Mouse (Mus musculus): ENCODE data around the gene Sema5b. TPM values are rescaled to one million over a fixed set of nuclear protein-coding genes. Genes with fewer than 3 reads are reported as not detected.

The Sema5b gene
- total RNA-seq, 2 experiments from 2014 or later: 0.22 to 0.26 TPM

DNA sequence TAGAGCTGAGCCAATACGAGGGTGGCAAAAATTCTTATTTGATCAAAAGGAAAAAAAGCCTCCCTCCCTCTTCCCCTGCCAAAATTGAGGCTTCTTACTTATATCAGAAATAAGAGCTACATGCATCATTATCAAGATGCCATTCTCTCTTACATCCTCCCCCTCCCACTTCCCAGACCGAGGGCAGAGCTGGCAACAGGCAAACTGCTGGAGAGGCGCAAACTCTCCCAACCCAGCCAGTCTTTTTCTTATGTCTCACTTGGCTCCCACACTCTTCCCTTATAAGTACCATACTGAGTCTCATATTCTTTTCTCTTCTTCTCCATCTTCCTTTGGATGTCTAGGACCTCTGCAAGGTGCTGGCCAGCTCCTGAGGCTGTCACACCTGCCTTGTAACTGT lies 6.3 kb upstream of the Sema5b start:
- intact Hi-C loops (cut with DNase I): no loop called here
- Histone ChIP-seq H3K4me3 (no peak overlapping the region), H3K27ac (no peak overlapping the region)
- TF ChIP-seq CTCF (IDR thresholded peaks at IDR 0.05): no peak
- DNase-seq: no peak

DNA sequence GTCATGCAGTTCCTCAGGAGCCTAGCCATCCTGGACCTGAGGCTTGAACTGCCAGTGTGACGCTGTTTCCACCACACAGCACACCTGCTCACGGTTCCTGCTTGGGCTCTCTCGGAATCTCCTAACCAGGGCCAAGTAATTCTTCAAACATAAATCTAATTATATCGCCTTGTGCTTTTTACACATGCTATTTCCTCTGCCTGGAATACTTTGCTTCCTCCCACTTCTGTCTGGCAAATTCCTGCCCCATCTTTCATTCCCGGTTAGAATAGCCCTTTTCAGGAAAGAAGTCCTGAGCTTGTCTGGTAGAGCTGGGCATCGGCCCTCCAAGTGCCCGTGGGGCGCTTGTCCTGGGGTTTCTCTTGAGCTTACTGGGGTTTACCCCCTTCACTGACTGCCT lies 3.3 kb upstream of the Sema5b start:
- no peak for TF ChIP-seq CTCF (IDR thresholded peaks at IDR 0.05)
- no peak overlapping the region for H3K4me3 ChIP-seq
- no peak overlapping the region for H3K27ac ChIP-seq
- DNase-seq: no peak
- intact Hi-C loops (cut with DNase I): no loop called here

DNA sequence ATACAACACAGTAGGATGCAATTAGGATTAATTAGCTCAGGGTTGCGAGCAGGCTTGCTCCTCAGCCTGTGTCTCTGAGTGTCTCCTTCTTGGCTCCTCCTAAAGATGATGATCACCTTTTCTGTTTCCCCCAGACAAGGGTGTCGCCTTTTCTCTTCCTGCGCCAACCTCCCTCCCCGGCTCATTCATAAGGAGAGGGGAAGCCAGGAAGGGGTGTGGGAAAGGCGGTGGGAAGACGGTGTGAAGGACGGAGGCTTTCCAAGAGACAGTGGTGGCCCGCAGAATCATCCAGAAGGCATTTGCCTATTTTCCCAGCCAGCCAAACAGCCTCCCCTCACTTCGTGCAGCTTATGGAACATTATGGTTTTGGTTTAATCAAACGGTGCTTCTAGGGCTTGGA lies 1.9 kb upstream of the Sema5b start:
- no peak for TF ChIP-seq CTCF (IDR thresholded peaks at IDR 0.05)
- H3K4me3 ChIP-seq: no peak overlapping the region
- no peak overlapping the region for H3K27ac ChIP-seq
- DNase-seq: no peak
- intact Hi-C loops (cut with DNase I): no loop called here

DNA sequence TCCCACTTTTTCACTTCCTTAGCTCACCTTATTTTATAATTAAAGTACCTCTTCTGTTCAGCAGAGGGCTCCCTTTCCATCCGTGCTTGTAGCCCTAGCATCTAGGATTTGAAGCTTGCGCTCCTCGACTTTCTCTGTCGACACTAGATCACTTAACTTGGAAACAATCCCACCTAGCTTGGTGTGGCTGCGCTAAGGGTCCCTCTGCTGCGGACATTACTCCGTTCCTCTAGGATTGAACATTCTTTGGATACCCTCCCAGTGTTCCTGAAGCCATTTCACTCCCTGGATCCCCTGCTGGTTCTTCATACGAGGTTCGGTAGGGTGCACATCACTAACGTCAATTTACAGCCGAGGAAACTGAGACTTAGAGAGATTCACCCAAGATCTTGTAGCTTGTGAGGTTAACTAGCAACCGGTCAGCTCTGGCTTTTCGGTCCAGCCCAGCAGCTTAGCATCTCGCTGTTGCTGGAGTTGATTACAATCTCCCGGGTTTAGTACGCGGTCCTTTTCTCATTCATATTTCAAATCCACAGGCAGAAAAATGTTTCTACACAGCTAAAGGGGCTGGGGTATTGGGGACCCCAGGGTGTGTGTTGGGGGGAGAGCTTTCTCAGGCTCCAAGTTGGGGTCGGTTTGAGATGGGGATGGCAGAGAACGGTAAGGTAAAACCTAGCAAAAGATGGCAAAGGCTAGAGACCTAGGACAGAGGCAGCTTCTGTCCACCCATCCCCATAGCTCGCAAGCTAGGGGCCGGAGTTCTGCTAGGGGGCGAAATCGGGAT lies 420 bp upstream of the Sema5b start:
- H3K4me3 ChIP-seq: peak overlapping the region; percentile 74
- intact Hi-C loops (cut with DNase I): loop anchor here (1.0 to 10.0 kb wide), 2 partner anchors 88 to 274 kb away; no protein-coding TSS in a partner anchor
- no peak for DNase-seq
- H3K27ac ChIP-seq: no peak overlapping the region
- TF ChIP-seq CTCF (IDR thresholded peaks at IDR 0.05): peak; percentile 75

DNA sequence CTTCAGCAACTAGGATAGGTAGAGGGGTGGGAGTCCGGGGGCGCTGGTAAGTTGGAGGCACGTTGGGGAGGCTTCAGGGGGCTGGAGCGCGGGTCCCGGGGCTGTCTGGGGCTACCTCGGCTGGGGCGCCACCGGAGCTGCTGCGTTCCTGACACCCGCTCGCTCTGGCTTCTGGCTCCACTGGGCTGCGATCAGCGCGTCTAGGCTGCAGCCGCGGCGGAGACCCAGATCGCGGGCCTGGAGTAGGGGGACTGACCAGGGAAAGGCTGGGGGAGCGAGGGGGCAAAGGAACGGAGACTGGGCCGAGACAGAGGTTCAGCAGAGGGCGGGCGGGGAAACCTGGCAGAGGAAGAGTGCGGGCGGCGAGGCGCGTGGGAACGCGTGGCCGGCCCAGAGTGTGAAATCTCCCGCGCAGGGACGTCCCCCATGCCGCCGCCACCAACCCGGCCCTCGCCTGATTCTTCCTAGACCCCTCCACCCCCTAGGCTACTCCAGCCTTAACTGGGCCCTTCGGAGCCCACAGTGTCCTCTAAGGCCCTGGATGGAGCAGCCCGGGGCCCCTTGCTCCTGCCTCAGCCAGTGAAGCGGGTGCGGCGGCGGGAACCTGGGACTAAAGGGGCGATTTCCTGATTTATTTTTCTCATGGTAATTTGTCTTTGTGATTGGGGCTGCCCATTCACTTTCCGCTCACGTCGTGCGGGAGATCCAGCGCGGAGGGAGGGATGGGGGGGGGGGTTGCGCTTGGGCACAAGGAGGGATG lies 896 bp downstream of the Sema5b start:
- intact Hi-C loops (cut with DNase I): loop anchor here (2.0 to 10.0 kb wide), 2 partner anchors 223 to 273 kb away; no protein-coding TSS in a partner anchor
- Histone ChIP-seq H3K4me3 (peak overlapping the region; percentile 74), H3K27ac (no peak overlapping the region)
- TF ChIP-seq CTCF (IDR thresholded peaks at IDR 0.05): no peak
- DNase-seq: peak; percentile 34

DNA sequence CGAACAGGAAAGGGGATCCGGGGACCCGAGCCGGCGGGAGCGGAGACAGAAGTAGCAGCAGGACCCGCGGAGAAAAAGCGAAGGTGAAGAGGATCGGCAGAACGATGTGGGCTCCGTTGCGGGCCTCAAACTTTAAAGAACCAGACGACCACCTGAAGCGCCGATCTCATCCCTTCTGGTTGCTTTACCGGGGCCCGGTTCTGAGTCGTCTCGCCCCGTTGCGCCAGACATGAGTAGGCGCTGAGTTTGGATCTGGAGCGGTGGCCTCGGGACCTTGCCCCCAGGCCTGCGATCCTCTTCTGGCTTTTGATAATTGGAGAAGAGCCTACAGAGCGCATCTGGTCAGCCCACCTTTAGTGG lies 1.5 kb downstream of the Sema5b start:
- no peak overlapping the region for H3K27ac ChIP-seq
- intact Hi-C loops (cut with DNase I): loop anchor here (2.0 to 10.0 kb wide), 2 partner anchors 224 to 272 kb away; no protein-coding TSS in a partner anchor
- TF ChIP-seq CTCF (IDR thresholded peaks at IDR 0.05): no peak
- DNase-seq: no peak
- peak overlapping the region; percentile 74 for H3K4me3 ChIP-seq

DNA sequence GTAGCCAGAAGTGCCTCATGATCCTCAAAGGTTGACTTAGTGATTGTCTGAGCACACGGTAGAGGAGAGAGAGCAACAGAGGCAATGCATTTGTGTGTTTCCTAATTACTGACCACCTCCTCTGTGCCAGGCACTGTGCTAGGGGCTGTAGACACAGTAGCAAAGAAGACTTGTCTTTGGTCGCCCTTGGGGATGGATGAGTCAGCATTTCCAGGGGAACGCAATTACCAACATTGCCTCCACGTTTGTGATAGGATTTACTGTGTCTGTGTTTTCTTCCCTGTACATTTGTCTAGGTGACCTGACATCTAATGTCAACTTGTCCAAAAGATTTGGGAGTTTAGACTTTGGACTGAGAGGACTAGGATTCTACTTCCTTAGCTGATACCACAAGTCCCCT lies 4.8 kb downstream of the Sema5b start:
- intact Hi-C loops (cut with DNase I): loop anchor here (10.0 kb wide), 1 partner anchor 269 kb away; no protein-coding TSS in a partner anchor
- Histone ChIP-seq H3K4me3 (no peak overlapping the region), H3K27ac (no peak overlapping the region)
- DNase-seq: no peak
- TF ChIP-seq CTCF (IDR thresholded peaks at IDR 0.05): no peak

DNA sequence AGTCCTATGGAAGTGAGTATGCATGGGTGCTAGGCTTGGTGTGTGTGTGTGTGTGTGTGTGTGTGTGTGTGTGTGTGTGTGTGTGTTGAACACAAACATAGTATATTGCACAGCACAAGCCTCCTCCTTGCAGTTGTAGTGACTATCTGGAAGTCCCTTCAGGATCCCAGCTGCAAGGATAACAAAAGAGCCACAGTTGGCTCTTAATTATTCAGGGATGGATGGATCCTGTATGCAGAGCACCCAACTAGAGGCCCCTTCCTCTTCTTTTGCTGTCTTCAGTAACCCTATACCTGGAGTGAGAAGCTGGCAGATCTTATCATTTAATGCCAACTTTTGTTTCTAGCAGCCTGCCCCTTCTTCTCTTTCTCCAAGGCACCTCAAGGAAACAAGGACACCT lies 7.0 kb downstream of the Sema5b start:
- intact Hi-C loops (cut with DNase I): loop anchor here (10.0 kb wide), 1 partner anchor 267 kb away; no protein-coding TSS in a partner anchor
- no peak for DNase-seq
- Histone ChIP-seq H3K4me3 (no peak overlapping the region), H3K27ac (no peak overlapping the region)
- no peak for TF ChIP-seq CTCF (IDR thresholded peaks at IDR 0.05)

DNA sequence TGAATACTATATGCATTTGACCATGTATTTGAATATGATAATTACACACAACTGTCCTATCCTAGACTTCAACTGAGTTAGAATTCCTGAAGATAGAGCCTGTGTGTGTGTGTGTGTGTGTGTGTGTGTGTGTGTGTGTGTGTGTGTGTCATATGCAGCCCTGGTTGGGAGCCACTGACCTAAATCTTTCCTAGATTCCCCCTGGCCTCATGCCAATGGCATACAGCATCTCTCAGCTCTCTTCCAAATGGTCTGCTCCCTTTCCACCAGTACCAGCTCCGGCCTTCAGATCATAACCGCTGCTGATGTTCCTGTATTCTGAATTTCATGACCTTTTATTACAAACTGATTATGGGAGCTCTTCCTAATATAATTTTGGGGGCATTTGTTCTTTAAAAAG lies 8.4 kb downstream of the Sema5b start:
- intact Hi-C loops (cut with DNase I): loop anchor here (10.0 kb wide), 1 partner anchor 265 kb away; no protein-coding TSS in a partner anchor
- no peak overlapping the region for H3K27ac ChIP-seq
- no peak overlapping the region for H3K4me3 ChIP-seq
- TF ChIP-seq CTCF (IDR thresholded peaks at IDR 0.05): no peak
- no peak for DNase-seq

DNA sequence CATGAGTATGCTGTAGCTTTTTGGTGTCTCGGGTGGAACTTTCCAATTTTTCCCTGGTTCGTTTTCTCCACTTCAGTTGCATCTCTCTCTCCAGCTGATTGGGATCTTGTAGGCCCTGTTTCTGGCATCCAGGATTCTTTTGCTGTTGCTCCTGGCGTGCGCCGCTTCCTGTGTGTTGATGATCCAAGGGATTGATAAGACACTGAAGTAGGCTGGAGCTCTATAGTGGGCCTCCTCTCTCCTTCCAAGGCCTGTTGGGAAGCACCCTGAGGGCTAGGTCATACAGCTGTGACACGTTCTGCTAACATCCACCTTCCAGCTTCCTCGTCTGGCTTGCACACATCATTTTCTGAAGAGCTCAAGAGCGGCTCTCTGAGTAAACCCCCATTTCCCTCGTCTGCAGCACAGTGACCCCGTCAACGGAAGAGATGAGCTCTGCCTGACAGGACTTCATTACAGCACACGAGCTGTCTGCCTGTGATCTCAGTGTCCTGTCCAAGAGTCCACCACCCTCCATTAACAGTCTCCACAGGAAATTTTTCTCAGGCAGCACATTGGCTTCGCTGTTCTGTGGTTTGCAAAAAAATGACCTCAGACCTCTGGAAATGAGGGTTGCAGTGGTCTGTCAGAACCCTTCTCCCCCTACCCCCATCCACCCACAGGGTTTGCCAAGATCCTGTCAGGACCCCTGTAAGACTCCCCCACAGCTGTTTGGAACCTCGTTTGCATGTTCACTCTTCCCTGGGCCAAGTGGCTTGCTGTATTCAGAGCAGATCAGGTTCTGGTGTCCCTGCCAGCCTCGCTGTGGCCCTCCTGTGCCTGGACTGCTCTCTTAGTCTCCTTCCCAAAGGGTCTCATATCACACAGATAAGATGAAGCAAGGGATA lies 14.9 kb downstream of the Sema5b start:
- no peak for DNase-seq
- Histone ChIP-seq H3K27ac (no peak overlapping the region), H3K4me3 (no peak overlapping the region)
- no peak for TF ChIP-seq CTCF (IDR thresholded peaks at IDR 0.05)
- intact Hi-C loops (cut with DNase I): no loop called here

DNA sequence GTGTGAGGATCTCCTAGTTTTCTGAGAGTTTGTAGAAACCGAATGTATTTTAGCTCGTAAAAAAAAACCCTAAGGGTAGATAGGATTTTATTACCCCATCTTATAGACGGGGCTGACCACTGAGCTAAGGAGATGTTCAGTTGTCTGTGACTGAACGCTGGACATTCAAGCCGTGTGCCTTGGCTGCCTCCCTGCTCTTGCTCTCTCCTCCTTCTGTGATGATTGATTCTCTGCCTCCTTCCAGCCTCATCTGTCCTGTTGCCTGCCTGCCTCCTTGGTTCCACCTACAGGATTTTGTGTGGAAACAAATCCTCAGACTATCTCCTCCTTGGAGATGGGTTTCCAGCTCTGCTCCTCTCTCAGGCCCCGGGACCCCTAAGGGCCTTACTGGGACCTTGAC lies 16.1 kb downstream of the Sema5b start:
- no peak overlapping the region for H3K27ac ChIP-seq
- no peak for TF ChIP-seq CTCF (IDR thresholded peaks at IDR 0.05)

DNA sequence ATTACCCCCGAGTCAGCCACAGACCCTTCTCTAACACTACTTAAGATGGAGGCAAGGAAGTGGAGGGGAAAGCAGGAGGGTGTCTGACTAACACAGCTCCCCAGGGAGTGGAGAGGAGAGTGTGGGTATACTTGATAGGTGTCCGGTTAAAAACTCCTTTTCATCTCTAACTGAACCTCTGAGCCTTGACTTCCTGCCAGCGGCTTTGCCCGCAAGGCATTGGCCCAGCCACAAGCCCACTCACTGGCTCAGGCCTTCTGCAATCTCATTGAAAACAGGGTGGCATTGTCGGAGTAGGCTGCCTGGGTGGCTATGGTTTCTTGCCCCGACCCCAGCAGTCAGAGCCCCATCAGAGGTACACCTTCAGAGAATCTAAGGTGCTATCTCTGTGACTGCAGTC lies 20.6 kb downstream of the Sema5b start:
- no peak overlapping the region for H3K27ac ChIP-seq
- no peak for TF ChIP-seq CTCF (IDR thresholded peaks at IDR 0.05)
- DNase-seq: no peak
- H3K4me3 ChIP-seq: no peak overlapping the region
- intact Hi-C loops (cut with DNase I): no loop called here

More for the DNA sequence above, 16.1 kb downstream of the Sema5b start:
- H3K4me3 ChIP-seq: no peak overlapping the region
- intact Hi-C loops (cut with DNase I): no loop called here
- no peak for DNase-seq

Data from gastrocnemius, adult 2 months (tissue).